Mouse (Mus musculus) liver, adult 2 months (tissue): ENCODE data around the gene Ruvbl2.

ENCODE experiments used
- CTCF ChIP-seq: fragments of 200-500 bp; IDR thresholded peaks from 2 replicates; pipeline ENCODE4 v1.5.1; 2011; ENCODE audit warnings: low read depth, low read length, control low read depth
- POLR2A ChIP-seq: fragments of 200-500 bp; IDR thresholded peaks from 2 replicates; pipeline ENCODE4 v1.6.1; 2011; ENCODE audit warnings: low read length, control low read depth; ENCODE audit not compliant: insufficient read depth; ENCODE audit errors: extremely low read depth

DNA sequence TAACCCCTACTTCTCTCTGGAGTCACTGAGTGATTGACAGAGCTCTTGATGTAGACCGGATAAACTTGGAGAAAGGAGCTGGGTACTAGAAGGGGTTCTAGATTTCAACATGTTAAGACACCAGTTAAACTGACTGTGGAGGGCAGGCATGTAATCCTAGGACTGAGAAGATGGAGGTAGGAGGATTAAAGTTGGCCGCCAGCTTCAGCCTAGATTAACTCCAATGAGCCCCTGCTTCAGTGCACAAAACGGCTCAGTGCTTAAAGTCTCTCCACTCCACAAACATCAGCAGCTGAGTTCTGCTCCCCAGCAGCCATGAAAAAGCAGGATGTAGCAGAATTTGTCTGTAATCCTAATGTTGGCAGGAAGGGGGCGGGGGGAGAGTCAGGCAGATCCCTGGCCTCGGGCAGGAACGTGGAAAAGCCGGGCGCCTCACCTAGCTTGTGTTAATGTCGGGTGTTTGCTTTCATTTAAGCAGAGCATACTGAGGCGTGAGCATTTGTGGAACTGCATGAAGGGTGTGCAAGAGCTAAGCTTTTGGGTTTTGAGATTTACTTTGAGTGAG is 36.3 kb downstream of the Ruvbl2 start:
- TF ChIP-seq CTCF (no peak), POLR2A (no peak)
